Mouse (Mus musculus): ENCODE data around the gene Olfm2.
"Not testable (repeated sequence)": the region's sequence is repeated elsewhere in the genome, so short reads cannot be mapped to it uniquely, and the experiment has no call there.

Gene Olfm2

DNA sequence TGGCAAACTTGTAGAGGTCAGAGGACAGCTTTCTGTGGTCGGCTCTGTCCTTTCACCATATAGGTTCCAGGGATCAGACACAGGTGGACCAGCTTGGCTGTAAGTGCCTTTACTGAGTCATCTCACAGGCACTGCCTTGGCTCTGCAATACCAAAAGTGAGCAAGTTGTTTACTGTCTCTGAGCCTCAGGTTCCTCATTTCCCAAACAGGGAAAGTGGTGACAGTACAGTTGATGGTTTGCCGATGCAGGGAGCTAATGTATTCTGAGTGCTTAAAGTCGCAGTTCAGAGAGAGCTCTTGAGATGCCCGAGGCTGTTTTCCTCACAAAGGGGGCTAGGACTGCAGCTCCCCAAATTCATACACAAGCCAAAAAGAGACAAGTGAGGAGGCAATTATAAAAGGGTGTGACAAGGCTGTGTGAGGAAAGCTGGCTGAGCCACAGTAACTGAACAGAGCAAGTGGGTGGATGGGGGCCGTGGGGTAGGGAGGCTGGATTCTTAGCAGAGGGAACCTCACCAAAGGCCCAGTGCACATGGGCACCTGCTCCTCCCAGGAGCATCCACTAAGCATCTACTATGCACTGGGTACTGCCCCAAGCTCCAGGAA is 49.9 kb downstream of the Olfm2 start:
- DNase-seq = no peak

GRCm38 (mm10) chr9:20694721-20695235 is 51.4 kb downstream of the Olfm2 start:
- no peak for DNase-seq

DNA sequence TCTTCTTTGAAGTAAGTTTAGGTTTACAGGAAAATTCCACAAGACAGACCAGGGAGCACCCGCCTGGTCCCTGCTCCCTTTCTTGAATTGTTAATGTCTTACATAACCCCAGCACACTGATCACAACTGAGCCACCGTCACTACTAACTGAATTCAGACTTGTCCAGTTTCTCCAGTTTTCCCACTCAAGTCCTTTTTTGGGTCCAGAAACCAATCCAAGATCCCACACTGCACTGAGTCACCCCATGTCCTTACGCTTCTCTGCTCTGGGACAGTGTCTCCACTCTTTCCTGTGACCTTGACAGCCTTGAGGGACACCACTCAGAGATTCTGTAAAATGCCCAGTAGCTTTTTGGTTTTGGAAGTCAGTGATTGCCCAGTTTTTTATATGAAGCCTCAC is 53.3 kb downstream of the Olfm2 start:
- no peak for DNase-seq

DNA sequence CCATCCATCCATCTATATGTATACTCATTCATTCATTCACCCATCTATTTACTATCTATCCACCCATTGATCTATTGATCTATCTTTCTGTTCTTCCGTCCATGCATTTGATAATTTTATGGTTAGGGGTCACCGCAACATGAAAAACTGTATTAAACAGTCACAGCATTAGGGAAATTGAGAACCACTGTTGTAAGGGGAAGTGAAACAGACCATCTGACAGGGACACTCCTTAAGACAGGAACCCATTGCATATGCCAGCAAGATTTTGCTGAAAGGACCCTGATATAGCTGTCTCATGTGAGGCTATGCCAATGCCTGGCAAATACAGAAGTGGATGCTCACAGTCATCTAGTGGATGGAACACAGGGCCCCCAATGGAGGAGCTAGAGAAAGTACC is 55.7 kb downstream of the Olfm2 start:
- DNase-seq = not testable (repeated sequence)

DNA sequence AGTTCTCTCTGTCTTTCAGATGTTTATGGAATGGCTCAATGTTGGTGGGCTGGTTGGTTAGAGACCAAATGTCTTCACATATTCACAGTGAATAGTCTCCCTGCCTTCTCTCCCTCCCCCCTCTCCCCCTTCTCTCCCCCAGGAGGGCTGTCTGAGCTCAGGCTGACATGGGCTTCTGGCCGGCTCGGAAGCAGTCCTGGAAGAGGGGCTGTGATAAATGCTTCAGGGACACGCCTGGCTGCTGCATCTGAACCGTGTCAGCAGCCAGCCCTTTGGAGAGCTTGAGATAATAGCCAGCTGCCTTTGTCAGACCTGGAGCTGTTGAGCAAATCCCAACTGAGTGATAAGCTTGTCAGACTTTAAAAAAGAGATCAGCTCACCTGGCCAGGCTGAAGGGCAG is 56.2 kb downstream of the Olfm2 start:
- no peak for DNase-seq

- no peak for DNase-seq
These were observed 56.7 kb downstream of the Olfm2 start for GRCm38 (mm10) chr9:20689403-20689802.

- DNase-seq = no peak
These were observed 60.9 kb downstream of the Olfm2 start for GRCm38 (mm10) chr9:20685081-20685861.

GRCm38 (mm10) chr9:20682389-20682722 is 63.8 kb downstream of the Olfm2 start:
- DNase-seq = no peak

- DNase-seq = no peak
These were observed 64.4 kb downstream of the Olfm2 start for GRCm38 (mm10) chr9:20681546-20682388.

GRCm38 (mm10) chr9:20680378-20680958 is 65.7 kb downstream of the Olfm2 start:
- no peak for DNase-seq

GRCm38 (mm10) chr9:20677892-20678291 is 68.3 kb downstream of the Olfm2 start:
- DNase-seq = no peak

DNA sequence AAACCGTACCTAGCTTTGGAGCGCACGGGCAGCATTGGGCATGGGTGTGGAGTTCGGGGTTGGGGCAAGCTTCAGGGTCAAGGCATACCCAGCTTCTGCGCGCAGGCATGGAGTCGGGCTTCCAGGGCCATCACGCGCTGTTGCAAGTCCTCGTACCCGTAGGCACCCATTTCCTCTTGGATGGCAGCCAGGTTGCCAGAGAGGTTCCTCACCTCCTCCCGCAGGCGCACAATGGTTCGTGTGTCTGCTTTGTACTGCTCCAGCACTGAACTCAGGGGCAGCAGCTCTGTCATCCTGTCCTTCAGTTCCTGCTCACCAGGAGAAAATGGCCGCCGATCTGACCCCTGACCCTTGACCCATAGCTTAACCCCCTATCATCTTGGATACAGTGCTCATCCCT is 74.1 kb downstream of the Olfm2 start:
- DNase-seq = no peak

DNA sequence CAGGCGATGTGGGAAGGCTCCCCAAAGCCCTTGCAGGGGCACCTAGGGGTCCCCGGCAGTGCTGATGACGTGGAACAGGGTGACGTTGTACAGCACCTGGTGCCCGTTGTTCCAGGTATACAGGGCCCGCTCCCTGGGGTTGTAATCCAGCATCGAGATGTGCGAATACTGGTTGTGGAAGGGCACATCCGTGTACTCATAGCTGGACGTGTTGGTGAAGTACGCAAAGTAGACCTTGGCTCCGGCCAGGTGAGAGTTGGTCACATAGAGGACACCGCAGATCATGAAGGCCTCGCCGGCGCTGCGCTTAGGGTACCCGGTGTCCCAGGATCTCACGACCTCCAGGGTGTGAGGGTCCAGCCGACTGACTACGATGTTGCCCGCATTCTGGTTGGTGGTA is 78.1 kb downstream of the Olfm2 start:
- DNase-seq = no peak

DNA sequence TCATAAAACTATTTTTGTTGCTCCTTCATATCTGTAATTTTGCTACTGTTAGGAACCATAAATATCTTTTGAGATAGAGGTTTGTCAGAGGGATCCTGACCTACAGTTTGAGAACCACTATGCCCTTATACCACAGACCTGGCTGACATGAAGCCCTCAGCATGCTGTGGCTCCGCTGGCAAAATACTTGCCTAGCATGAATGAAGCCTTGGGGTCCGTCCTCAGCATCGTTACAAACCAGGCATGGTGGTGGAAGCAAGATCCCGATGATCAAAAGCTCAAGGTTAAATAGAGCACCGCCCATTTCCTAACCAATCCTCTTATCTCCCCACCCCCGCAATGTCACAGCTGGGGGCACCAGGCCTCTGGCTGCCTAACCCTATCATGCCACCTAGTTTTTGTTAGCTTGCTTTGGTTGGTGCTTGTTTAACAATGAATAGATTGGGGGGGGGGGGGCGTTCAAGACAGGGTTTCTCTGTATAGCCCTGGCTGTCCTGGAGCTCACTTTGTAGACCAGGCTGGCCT is 79.6 kb downstream of the Olfm2 start:
- no peak for DNase-seq

- no peak for DNase-seq
These were observed 80.2 kb downstream of the Olfm2 start for GRCm38 (mm10) chr9:20665925-20666324.

- DNase-seq = no peak
These were observed 81.0 kb downstream of the Olfm2 start for GRCm38 (mm10) chr9:20664982-20665637.

DNA sequence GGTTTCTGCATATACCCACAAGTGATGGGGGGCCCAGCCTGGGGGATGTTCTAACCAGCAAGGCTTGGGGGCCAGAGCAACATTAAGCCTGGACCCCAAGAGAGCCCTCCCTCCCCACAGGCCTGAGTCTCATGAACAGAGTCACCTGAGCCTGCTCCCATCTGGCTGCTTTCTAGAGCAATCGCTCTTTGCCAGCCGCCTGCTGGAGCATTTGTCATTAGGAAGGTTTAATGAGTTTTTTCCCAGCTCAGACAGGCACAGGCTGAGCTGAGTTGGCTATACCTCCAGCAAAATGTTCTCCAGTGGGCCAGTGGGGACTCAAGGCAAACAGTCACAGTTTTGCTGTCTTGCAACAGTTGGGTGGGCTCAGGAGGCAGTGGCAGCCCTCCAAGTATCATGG is 81.8 kb downstream of the Olfm2 start:
- DNase-seq = no peak

- no peak for DNase-seq
These were observed 82.2 kb downstream of the Olfm2 start for GRCm38 (mm10) chr9:20663956-20664355.

- DNase-seq = no peak
These were observed 83.3 kb downstream of the Olfm2 start for GRCm38 (mm10) chr9:20662874-20663273.

DNA sequence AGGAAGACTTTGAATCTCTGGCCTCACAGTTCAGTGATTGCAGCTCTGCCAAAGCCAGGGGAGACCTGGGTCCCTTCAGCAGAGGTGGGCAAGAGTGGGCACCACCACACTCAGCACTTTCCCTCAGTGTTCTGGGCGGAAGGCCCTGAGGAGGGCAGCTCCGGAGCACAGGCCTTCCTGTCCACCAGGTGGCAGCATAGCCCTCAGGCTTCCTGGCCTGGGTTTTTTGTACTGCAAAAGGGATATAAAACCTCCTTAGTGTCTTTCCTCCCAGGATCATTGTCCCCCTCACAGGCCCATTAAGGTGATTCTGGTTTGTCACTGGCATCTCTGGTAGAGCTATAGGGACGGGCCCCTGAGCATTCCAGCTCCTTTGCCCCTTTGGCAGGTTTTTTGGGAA is 83.8 kb downstream of the Olfm2 start:
- DNase-seq = no peak

GRCm38 (mm10) chr9:20657546-20657945 is 88.6 kb downstream of the Olfm2 start:
- DNase-seq = no peak

DNA sequence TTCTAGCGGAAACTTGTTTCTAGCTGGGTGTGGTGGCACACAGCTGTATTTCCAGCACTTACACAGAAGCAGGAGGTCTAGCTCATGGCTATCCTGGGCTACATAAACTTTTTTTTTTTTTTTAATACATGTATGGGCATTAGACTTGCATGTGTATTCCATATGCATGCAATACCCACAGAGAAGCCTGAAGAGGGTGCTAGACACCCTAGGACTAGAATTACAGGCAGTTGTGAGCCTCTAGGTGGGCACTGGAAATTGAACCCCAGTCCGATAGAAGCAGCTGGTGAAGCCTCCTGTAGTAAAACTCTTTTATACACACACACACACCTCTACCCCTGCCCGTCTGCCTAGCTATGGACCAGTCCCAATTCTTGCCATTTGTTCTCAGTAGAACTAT is 92.3 kb downstream of the Olfm2 start:
- DNase-seq = no peak

- DNase-seq = no peak
These were observed 93.9 kb downstream of the Olfm2 start for GRCm38 (mm10) chr9:20652260-20652658.

All from kidney, adult 11 months (tissue).